Mouse (Mus musculus) kidney, adult 2 months (tissue): ENCODE results near the gene AI854703.

Experiments
- CTCF ChIP-seq: fragments of 200-500 bp; conservative IDR thresholded peaks from 2 replicates; pipeline ENCODE4 v1.5.1; 2011; ENCODE audit warnings: low read depth, mild to moderate bottlenecking, control low read depth, low read length, moderate library complexity, mixed read lengths; ENCODE audit not compliant: insufficient read depth, insufficient read length
- POLR2A ChIP-seq: fragments of 200-500 bp; IDR thresholded peaks from one replicate; pipeline ENCODE4 v1.6.1; 2011; ENCODE audit warnings: low read depth, low read length, control low read depth

- TF ChIP-seq CTCF = no peak
- no peak for TF ChIP-seq POLR2A
These were observed 55.0 kb downstream of the AI854703 start for GRCm38 (mm10) chr6:48681472-48682090.
